Mouse (Mus musculus): ENCODE results near the gene Clic4. TPM values are rescaled to one million over a fixed set of nuclear protein-coding genes. Genes with fewer than 3 reads are reported as not detected.

Clic4 gene
- polyA plus RNA-seq, 1 experiment from 2014 or later = 27.5 TPM

- Histone ChIP-seq H3K36me3 (ENCODE audit: control insufficient read depth, insufficient read depth, low read length) (no peaks in the 10 kb centered on the region), H3K9me3 (ENCODE audit: control insufficient read depth, low read length) (no peaks in the 10 kb centered on the region), H3K4me2 (ENCODE audit: low read depth, low read length) (peak overlapping the region; percentile 76), H3K4me1 (ENCODE audit: control insufficient read depth, insufficient read depth, low read length) (peaks cover 27% of the 10 kb centered on the region), H3K4me3 (ENCODE audit: low read depth, low read length) (peak overlapping the region; percentile 84), H3K27me3 (ENCODE audit: control insufficient read depth, insufficient read depth, low read length) (peaks cover 4% of the 10 kb centered on the region; the same call in 1 of the 2 replicates), H3K9ac (replicated peaks; ENCODE audit: low read depth, low read length) (peak overlapping the region; percentile 87), H3K27ac (ENCODE audit: low read depth, low read length) (peak overlapping the region; percentile 92)
- under 1% methylated on average over 58 of the region's 67 CpGs for WGBS
- ATAC-seq (ENCODE audit: low read depth) = peak; percentile 70
Measured at GRCm38 (mm10) chr4:135271881-135272616, 565 bp downstream of the Clic4 start.

- Histone ChIP-seq H3K4me2 (ENCODE audit: low read depth, low read length) (peak overlapping the region; percentile 76), H3K4me3 (ENCODE audit: low read depth, low read length) (peak overlapping the region; percentile 84), H3K9ac (replicated peaks; ENCODE audit: low read depth, low read length) (peak overlapping the region; percentile 87; the same call in 1 of the 2 replicates), H3K27ac (ENCODE audit: low read depth, low read length) (no peak overlapping the region), H3K9me3 (ENCODE audit: control insufficient read depth, low read length) (no peaks in the 10 kb centered on the region), H3K36me3 (ENCODE audit: control insufficient read depth, insufficient read depth, low read length) (no peaks in the 10 kb centered on the region), H3K4me1 (ENCODE audit: control insufficient read depth, insufficient read depth, low read length) (peaks cover 27% of the 10 kb centered on the region), H3K27me3 (ENCODE audit: control insufficient read depth, insufficient read depth, low read length) (peaks cover 4% of the 10 kb centered on the region; the same call in 1 of the 2 replicates)
- no peak for ATAC-seq (ENCODE audit: low read depth)
- WGBS = under 1% methylated on average over 20 of the region's 20 CpGs
Measured at GRCm38 (mm10) chr4:135271419-135271828, 1.2 kb downstream of the Clic4 start.

GRCm38 (mm10) chr4:135270476-135270875 lies 2.1 kb downstream of the Clic4 start:
- no peak overlapping the region for H3K27ac ChIP-seq (ENCODE audit: low read depth, low read length)
- peaks cover 4% of the 10 kb centered on the region; the same call in 1 of the 2 replicates for H3K27me3 ChIP-seq (ENCODE audit: control insufficient read depth, insufficient read depth, low read length)
- H3K9ac ChIP-seq (replicated peaks; ENCODE audit: low read depth, low read length) = no peak overlapping the region
- ATAC-seq (ENCODE audit: low read depth) = no peak
- peak overlapping the region; percentile 84 for H3K4me3 ChIP-seq (ENCODE audit: low read depth, low read length)
- no peaks in the 10 kb centered on the region for H3K9me3 ChIP-seq (ENCODE audit: control insufficient read depth, low read length)
- no peaks in the 10 kb centered on the region for H3K36me3 ChIP-seq (ENCODE audit: control insufficient read depth, insufficient read depth, low read length)
- WGBS = 63% methylated on average over 8 of the region's 8 CpGs
- peak overlapping the region; percentile 76; the same call in 1 of the 2 replicates for H3K4me2 ChIP-seq (ENCODE audit: low read depth, low read length)
- peaks cover 27% of the 10 kb centered on the region for H3K4me1 ChIP-seq (ENCODE audit: control insufficient read depth, insufficient read depth, low read length)

GRCm38 (mm10) chr4:135269656-135270341 lies 2.8 kb downstream of the Clic4 start:
- ATAC-seq (ENCODE audit: low read depth) = no peak
- H3K9me3 ChIP-seq (ENCODE audit: control insufficient read depth, low read length) = no peaks in the 10 kb centered on the region
- H3K27ac ChIP-seq (ENCODE audit: low read depth, low read length) = no peak overlapping the region
- peaks cover 27% of the 10 kb centered on the region for H3K4me1 ChIP-seq (ENCODE audit: control insufficient read depth, insufficient read depth, low read length)
- 44% methylated on average over 7 of the region's 7 CpGs for WGBS
- no peaks in the 10 kb centered on the region for H3K36me3 ChIP-seq (ENCODE audit: control insufficient read depth, insufficient read depth, low read length)
- H3K9ac ChIP-seq (replicated peaks; ENCODE audit: low read depth, low read length) = no peak overlapping the region
- H3K27me3 ChIP-seq (ENCODE audit: control insufficient read depth, insufficient read depth, low read length) = peaks cover 4% of the 10 kb centered on the region; the same call in 1 of the 2 replicates
- peak overlapping the region; percentile 29; the same call in 1 of the 2 replicates for H3K4me2 ChIP-seq (ENCODE audit: low read depth, low read length)
- H3K4me3 ChIP-seq (ENCODE audit: low read depth, low read length) = no peak overlapping the region

GRCm38 (mm10) chr4:135267521-135267920 lies 5.1 kb downstream of the Clic4 start:
- Histone ChIP-seq H3K9ac (replicated peaks; ENCODE audit: low read depth, low read length) (no peak overlapping the region), H3K9me3 (ENCODE audit: control insufficient read depth, low read length) (no peaks in the 10 kb centered on the region), H3K4me1 (ENCODE audit: control insufficient read depth, insufficient read depth, low read length) (peaks cover 27% of the 10 kb centered on the region), H3K36me3 (ENCODE audit: control insufficient read depth, insufficient read depth, low read length) (no peaks in the 10 kb centered on the region), H3K27me3 (ENCODE audit: control insufficient read depth, insufficient read depth, low read length) (no peaks in the 10 kb centered on the region), H3K27ac (ENCODE audit: low read depth, low read length) (no peak overlapping the region), H3K4me2 (ENCODE audit: low read depth, low read length) (peak overlapping the region; percentile 6), H3K4me3 (ENCODE audit: low read depth, low read length) (no peak overlapping the region)
- no peak for ATAC-seq (ENCODE audit: low read depth)
- WGBS = 26% methylated on average over 8 of the region's 8 CpGs

GRCm38 (mm10) chr4:135266987-135267386 lies 5.6 kb downstream of the Clic4 start:
- H3K4me2 ChIP-seq (ENCODE audit: low read depth, low read length) = peak overlapping the region; percentile 6
- no peak overlapping the region for H3K9ac ChIP-seq (replicated peaks; ENCODE audit: low read depth, low read length)
- peaks cover 27% of the 10 kb centered on the region for H3K4me1 ChIP-seq (ENCODE audit: control insufficient read depth, insufficient read depth, low read length)
- no peak for ATAC-seq (ENCODE audit: low read depth)
- H3K36me3 ChIP-seq (ENCODE audit: control insufficient read depth, insufficient read depth, low read length) = no peaks in the 10 kb centered on the region
- H3K4me3 ChIP-seq (ENCODE audit: low read depth, low read length) = no peak overlapping the region
- H3K9me3 ChIP-seq (ENCODE audit: control insufficient read depth, low read length) = no peaks in the 10 kb centered on the region
- H3K27ac ChIP-seq (ENCODE audit: low read depth, low read length) = no peak overlapping the region
- H3K27me3 ChIP-seq (ENCODE audit: control insufficient read depth, insufficient read depth, low read length) = no peaks in the 10 kb centered on the region
- 65% methylated on average over 9 of the region's 9 CpGs for WGBS

GRCm38 (mm10) chr4:135260434-135260833 lies 12.2 kb downstream of the Clic4 start:
- no peaks in the 10 kb centered on the region for H3K36me3 ChIP-seq (ENCODE audit: control insufficient read depth, insufficient read depth, low read length)
- H3K9me3 ChIP-seq (ENCODE audit: control insufficient read depth, low read length) = no peaks in the 10 kb centered on the region
- no peak overlapping the region for H3K9ac ChIP-seq (replicated peaks; ENCODE audit: low read depth, low read length)
- peaks cover 10% of the 10 kb centered on the region; the same call in 1 of the 2 replicates for H3K4me1 ChIP-seq (ENCODE audit: control insufficient read depth, insufficient read depth, low read length)
- WGBS = 54% methylated on average over 4 of the region's 4 CpGs
- no peak overlapping the region for H3K4me3 ChIP-seq (ENCODE audit: low read depth, low read length)
- H3K27me3 ChIP-seq (ENCODE audit: control insufficient read depth, insufficient read depth, low read length) = no peaks in the 10 kb centered on the region
- H3K4me2 ChIP-seq (ENCODE audit: low read depth, low read length) = no peak overlapping the region
- ATAC-seq (ENCODE audit: low read depth) = no peak
- H3K27ac ChIP-seq (ENCODE audit: low read depth, low read length) = no peak overlapping the region

GRCm38 (mm10) chr4:135258521-135258920 lies 14.1 kb downstream of the Clic4 start:
- H3K27ac ChIP-seq (ENCODE audit: low read depth, low read length) = peak overlapping the region; percentile 81
- 33% methylated on average over 7 of the region's 7 CpGs for WGBS
- H3K27me3 ChIP-seq (ENCODE audit: control insufficient read depth, insufficient read depth, low read length) = no peaks in the 10 kb centered on the region
- H3K36me3 ChIP-seq (ENCODE audit: control insufficient read depth, insufficient read depth, low read length) = no peaks in the 10 kb centered on the region
- H3K9ac ChIP-seq (replicated peaks; ENCODE audit: low read depth, low read length) = no peak overlapping the region
- H3K9me3 ChIP-seq (ENCODE audit: control insufficient read depth, low read length) = no peaks in the 10 kb centered on the region
- 0 out of 2 replicates have a peak overlapping the region, but pooled peaks have one; percentile 30 for H3K4me2 ChIP-seq (ENCODE audit: low read depth, low read length)
- H3K4me1 ChIP-seq (ENCODE audit: control insufficient read depth, insufficient read depth, low read length) = peaks cover 10% of the 10 kb centered on the region; the same call in 1 of the 2 replicates
- ATAC-seq (ENCODE audit: low read depth) = no peak
- no peak overlapping the region for H3K4me3 ChIP-seq (ENCODE audit: low read depth, low read length)

Data from neural tube, embryonic 14.5 days (tissue).